Mouse (Mus musculus) liver, postnatal 0 days (tissue): Measurements from ENCODE around the gene Lrch1.

Experiments
- CTCF ChIP-seq: sonication (generic); IDR thresholded peaks from 2 replicates; pipeline ENCODE4 v1.5.1; 2016; ENCODE audit warnings: antibody characterized with exemption, low read depth
- EP300 ChIP-seq: IDR thresholded peaks from 2 replicates; pipeline ENCODE4 v1.6.1; 2016; ENCODE audit warnings: antibody characterized with exemption, low read depth, mild to moderate bottlenecking

DNA sequence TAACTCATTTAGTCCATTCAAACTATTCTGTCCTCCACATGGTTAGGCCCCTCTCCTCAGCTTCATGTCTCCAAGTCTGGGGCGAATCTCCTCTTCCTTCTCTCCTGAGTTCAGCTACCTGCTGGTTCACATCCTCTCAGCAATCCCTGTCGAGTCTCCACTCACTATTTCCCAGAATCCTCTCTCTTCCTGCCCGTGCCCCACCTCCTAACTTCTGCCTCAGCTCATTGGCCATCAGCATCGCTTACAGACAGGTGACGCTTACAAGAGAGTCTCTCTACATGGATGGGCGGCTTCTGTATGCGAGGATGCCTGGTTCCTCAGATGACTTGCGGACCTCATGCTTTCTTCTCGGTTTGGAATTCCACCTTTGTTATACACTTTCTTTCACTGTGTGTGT lies 86.2 kb downstream of the Lrch1 start:
- TF ChIP-seq CTCF = no peak
- TF ChIP-seq EP300 = no peak
